Mouse (Mus musculus): ENCODE measurements around the gene Olfr613. TPM values are rescaled to one million over a fixed set of nuclear protein-coding genes. Genes with fewer than 3 reads are reported as not detected.

Olfr613 gene
- polyA plus RNA-seq, 1 experiment from 2014 or later: not detected

Small RNAs within 50 kb of the gene (microRNA-seq; reads per million reads assigned to microRNA genes)
- gene Gm26506: not detected

Other genes starting within 250 kb of the Olfr613 start
- gene Olfr596, start 242.4 kb upstream of the Olfr613 start, polyA plus RNA-seq (2015; fragmentation: Nextera tagmentation; extraction: Ambion mirVana): not detected in 2 replicates
- gene Olfr597, start 231.8 kb upstream of the Olfr613 start, polyA plus RNA-seq (2015; fragmentation: Nextera tagmentation; extraction: Ambion mirVana): not detected in 2 replicates
- not detected in 2 replicates for gene Olfr598, start 224.5 kb upstream of the Olfr613 start, polyA plus RNA-seq (2015; fragmentation: Nextera tagmentation; extraction: Ambion mirVana)
- gene Olfr599, start 212.2 kb upstream of the Olfr613 start, polyA plus RNA-seq (2015; fragmentation: Nextera tagmentation; extraction: Ambion mirVana): not detected in 2 replicates
- gene Olfr600, start 198.4 kb upstream of the Olfr613 start, polyA plus RNA-seq (2015; fragmentation: Nextera tagmentation; extraction: Ambion mirVana): not detected in 2 replicates
- not detected in 2 replicates for gene Olfr601, start 185.4 kb upstream of the Olfr613 start, polyA plus RNA-seq (2015; fragmentation: Nextera tagmentation; extraction: Ambion mirVana)
- gene Olfr603, start 161.9 kb upstream of the Olfr613 start, polyA plus RNA-seq (2015; fragmentation: Nextera tagmentation; extraction: Ambion mirVana): not detected in 2 replicates
- gene Usp17lc, start 133.0 kb upstream of the Olfr613 start, polyA plus RNA-seq (2015; fragmentation: Nextera tagmentation; extraction: Ambion mirVana): not detected in 2 replicates
- not detected in 2 replicates for gene Olfr605, start 102.6 kb upstream of the Olfr613 start, polyA plus RNA-seq (2015; fragmentation: Nextera tagmentation; extraction: Ambion mirVana)
- not detected in 2 replicates for gene Olfr606, start 99.0 kb upstream of the Olfr613 start, polyA plus RNA-seq (2015; fragmentation: Nextera tagmentation; extraction: Ambion mirVana)
- gene Olfr607, start 83.9 kb upstream of the Olfr613 start, polyA plus RNA-seq (2015; fragmentation: Nextera tagmentation; extraction: Ambion mirVana): not detected in 2 replicates
- gene Olfr608, start 78.2 kb upstream of the Olfr613 start, polyA plus RNA-seq (2015; fragmentation: Nextera tagmentation; extraction: Ambion mirVana): not detected in 2 replicates
- not detected in 2 replicates for gene Olfr609, start 50.0 kb upstream of the Olfr613 start, polyA plus RNA-seq (2015; fragmentation: Nextera tagmentation; extraction: Ambion mirVana)
- not detected in 2 replicates for gene Olfr610, start 36.0 kb upstream of the Olfr613 start, polyA plus RNA-seq (2015; fragmentation: Nextera tagmentation; extraction: Ambion mirVana)
- not detected in 2 replicates for gene Olfr611, start 27.2 kb upstream of the Olfr613 start, polyA plus RNA-seq (2015; fragmentation: Nextera tagmentation; extraction: Ambion mirVana)
- gene Olfr612, start 5.4 kb upstream of the Olfr613 start, polyA plus RNA-seq (2015; fragmentation: Nextera tagmentation; extraction: Ambion mirVana): not detected in 2 replicates
- not detected in 2 replicates for gene Olfr615, start 8.0 kb downstream of the Olfr613 start, polyA plus RNA-seq (2015; fragmentation: Nextera tagmentation; extraction: Ambion mirVana)
- not detected in 2 replicates for gene Olfr616, start 21.1 kb downstream of the Olfr613 start, polyA plus RNA-seq (2015; fragmentation: Nextera tagmentation; extraction: Ambion mirVana)
- not detected in 2 replicates for gene Olfr617, start 25.0 kb downstream of the Olfr613 start, polyA plus RNA-seq (2015; fragmentation: Nextera tagmentation; extraction: Ambion mirVana)
- not detected in 2 replicates for gene Olfr618, start 42.0 kb downstream of the Olfr613 start, polyA plus RNA-seq (2015; fragmentation: Nextera tagmentation; extraction: Ambion mirVana)
- gene Olfr619, start 52.5 kb downstream of the Olfr613 start, polyA plus RNA-seq (2015; fragmentation: Nextera tagmentation; extraction: Ambion mirVana): not detected in 2 replicates
- gene Olfr620, start 64.5 kb downstream of the Olfr613 start, polyA plus RNA-seq (2015; fragmentation: Nextera tagmentation; extraction: Ambion mirVana): not detected in 2 replicates
- gene Olfr622, start 94.6 kb downstream of the Olfr613 start, polyA plus RNA-seq (2015; fragmentation: Nextera tagmentation; extraction: Ambion mirVana): not detected in 2 replicates
- gene Olfr623, start 115.6 kb downstream of the Olfr613 start, polyA plus RNA-seq (2015; fragmentation: Nextera tagmentation; extraction: Ambion mirVana): not detected in 2 replicates
- 0.04 and 0.06 TPM in 2 replicates for gene Olfr624, start 123.1 kb downstream of the Olfr613 start, polyA plus RNA-seq (2015; fragmentation: Nextera tagmentation; extraction: Ambion mirVana)
- not detected in 2 replicates for gene Olfr625-ps1, start 134.6 kb downstream of the Olfr613 start, polyA plus RNA-seq (2015; fragmentation: Nextera tagmentation; extraction: Ambion mirVana)
- gene Olfr243, start 166.6 kb downstream of the Olfr613 start, polyA plus RNA-seq (2015; fragmentation: Nextera tagmentation; extraction: Ambion mirVana): not detected in 2 replicates
- gene Olfr628, start 182.3 kb downstream of the Olfr613 start, polyA plus RNA-seq (2015; fragmentation: Nextera tagmentation; extraction: Ambion mirVana): not detected in 2 replicates
- gene Olfr629, start 196.9 kb downstream of the Olfr613 start, polyA plus RNA-seq (2015; fragmentation: Nextera tagmentation; extraction: Ambion mirVana): not detected in 2 replicates
- not detected in 2 replicates for gene Olfr630, start 209.3 kb downstream of the Olfr613 start, polyA plus RNA-seq (2015; fragmentation: Nextera tagmentation; extraction: Ambion mirVana)
- not detected in 2 replicates for gene Olfr69, start 223.5 kb downstream of the Olfr613 start, polyA plus RNA-seq (2015; fragmentation: Nextera tagmentation; extraction: Ambion mirVana)
- gene Olfr68, start 231.6 kb downstream of the Olfr613 start, polyA plus RNA-seq (2015; fragmentation: Nextera tagmentation; extraction: Ambion mirVana): not detected in 2 replicates
- not detected in 2 replicates for gene Olfr67, start 243.7 kb downstream of the Olfr613 start, polyA plus RNA-seq (2015; fragmentation: Nextera tagmentation; extraction: Ambion mirVana)